Mouse (Mus musculus) gastrocnemius, postnatal 25 days (tissue): Measurements from ENCODE around the gene Tbc1d2b. TPM values are rescaled to one million over a fixed set of nuclear protein-coding genes. Genes with fewer than 3 reads are reported as not detected.

Source experiments
- DNase-seq: peaks from one replicate; pipeline ENCODE4 v3.0.0; 2022
- total RNA-seq, 2 experiments: library from RNA; stranded (reverse); gene quantifications; 1 replicate in 1 of 2; 2 replicates in 1 of 2; pipeline ENCODE4 v1.2.3; 2021

Gene Tbc1d2b
- total RNA-seq, 2 experiments from 2014 or later: 4.7 to 8.2 TPM

DNA sequence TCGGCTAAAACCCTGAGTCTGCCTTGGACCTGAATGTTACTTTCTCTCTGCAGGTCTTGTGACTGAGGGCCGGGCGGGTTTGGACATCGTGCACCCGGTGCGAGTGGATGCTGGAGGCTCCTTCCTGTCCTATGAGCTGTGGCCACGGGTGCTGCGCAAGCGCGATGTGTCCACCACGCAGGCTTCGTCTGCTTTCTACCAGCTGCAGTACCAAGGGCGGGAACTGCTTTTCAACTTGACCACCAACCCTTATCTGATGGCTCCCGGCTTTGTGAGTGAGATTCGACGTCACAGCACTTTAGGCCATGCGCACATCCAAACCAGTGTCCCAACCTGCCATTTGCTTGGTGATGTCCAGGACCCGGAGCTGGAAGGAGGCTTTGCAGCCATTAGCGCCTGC, 99.2 kb downstream of the Tbc1d2b start:
- DNase-seq: no peak

DNA sequence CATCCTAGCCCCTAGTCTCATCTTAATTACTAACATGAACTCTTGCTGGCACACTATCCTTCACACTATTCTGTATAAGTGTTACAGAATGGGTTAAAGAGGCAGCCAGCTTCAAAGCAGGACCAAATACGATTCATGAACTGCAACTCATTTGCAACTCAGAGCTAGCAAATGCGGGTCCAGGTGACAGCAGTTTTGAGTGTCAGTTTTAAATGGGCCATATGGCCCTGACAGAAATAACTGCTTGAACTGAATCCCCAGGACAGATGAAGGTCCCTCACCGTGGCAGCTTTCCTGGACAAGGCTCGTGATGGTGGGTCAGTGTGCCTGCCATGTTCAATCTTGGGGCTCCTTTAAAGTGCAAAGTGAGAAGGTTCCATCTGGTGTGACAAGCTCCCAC, 100.6 kb downstream of the Tbc1d2b start:
- DNase-seq: no peak

DNA sequence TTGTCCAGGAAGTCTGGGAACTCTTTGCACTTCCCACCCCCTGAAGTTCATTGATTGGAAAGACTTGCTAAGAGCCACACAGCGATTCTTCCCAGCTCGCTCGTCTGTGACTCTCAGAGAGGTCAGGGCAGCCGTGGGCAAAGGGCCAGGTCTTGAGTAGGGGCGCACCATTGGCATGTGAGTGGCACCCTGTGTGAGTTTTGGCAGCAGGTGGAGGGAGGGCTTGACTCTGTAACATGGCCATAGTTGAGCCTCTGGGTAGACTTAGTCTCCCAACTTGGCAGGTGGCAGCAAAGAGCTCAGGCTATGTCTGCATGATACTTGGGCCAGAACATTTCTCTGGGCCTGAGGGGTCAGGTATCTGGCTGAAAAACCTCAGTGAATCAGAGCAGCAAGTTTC, 104.0 kb downstream of the Tbc1d2b start:
- no peak for DNase-seq

DNA sequence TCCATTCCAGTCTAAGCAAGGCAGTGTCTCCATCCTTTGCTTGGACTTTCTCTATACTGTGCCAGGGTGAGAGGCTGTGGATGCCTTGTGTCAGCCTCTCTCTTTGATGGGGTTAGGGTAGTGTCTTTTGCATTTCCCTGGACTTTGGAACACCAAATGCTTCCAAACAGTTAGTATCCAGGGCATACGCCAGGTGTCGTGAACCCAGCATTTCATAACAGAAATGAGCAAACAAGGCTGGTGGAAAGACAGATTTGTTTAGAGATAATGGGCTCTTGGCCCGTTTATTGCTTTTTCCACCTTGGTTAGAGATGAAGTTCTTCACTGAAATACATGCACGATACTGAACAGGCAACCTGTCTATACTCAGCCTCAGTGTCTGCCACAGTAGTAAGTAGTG, 105.0 kb downstream of the Tbc1d2b start:
- DNase-seq: no peak

DNA sequence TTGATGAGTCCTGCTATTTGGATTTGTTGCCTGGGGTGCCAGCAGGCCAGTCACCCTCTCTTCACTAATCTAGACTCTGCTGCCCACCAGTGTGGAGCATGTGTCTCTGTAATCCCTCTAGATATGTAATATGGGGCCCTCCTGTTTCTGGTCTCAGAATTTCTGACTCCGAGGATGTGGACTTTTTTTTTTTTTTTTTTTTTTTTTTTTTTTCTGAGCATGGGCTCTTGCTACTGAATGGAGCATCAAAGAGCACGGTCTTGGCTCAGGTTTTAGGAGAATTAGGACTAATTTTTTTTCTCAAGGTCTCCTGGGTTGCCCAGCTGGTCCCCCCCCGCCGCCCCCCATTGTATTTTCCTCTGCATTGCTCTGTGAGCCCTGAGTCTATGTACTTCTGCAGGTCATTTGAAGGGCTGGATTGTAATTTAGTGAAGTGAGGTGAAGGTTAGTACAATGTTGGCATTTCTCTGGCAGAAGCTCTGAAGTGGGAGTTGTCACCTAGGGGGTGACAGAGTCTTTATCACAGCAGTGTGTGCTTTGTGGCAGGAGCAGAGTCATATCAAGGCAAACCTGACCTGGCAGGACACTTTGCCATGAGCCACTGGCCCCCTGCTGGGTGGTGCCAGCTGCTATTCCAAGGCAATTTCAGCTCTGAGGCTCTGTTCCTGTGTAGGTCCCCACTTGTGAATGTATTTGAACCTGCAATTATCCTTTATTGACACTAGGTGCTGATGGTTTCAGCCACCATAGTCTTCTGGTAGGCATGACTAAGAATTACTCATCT, 105.7 kb downstream of the Tbc1d2b start:
- DNase-seq: no peak

DNA sequence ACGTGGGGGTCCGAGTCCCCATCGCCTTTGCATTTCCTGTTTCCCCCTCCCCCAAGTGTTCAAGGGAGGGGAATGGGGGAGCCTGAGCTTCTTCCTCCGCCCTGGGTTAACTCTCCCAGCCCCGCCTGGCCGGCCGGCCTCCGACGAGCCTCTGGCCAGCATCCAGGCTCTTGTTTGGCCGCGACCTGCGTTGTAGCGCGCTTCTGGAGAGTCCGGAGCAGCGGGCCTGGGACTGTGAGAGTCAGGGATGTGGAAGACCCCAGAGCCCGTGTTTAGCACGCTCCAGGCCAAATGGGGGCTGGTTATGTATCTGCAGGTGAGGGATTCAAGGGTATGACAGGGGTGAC, 106.9 kb downstream of the Tbc1d2b start:
- DNase-seq: no peak

DNA sequence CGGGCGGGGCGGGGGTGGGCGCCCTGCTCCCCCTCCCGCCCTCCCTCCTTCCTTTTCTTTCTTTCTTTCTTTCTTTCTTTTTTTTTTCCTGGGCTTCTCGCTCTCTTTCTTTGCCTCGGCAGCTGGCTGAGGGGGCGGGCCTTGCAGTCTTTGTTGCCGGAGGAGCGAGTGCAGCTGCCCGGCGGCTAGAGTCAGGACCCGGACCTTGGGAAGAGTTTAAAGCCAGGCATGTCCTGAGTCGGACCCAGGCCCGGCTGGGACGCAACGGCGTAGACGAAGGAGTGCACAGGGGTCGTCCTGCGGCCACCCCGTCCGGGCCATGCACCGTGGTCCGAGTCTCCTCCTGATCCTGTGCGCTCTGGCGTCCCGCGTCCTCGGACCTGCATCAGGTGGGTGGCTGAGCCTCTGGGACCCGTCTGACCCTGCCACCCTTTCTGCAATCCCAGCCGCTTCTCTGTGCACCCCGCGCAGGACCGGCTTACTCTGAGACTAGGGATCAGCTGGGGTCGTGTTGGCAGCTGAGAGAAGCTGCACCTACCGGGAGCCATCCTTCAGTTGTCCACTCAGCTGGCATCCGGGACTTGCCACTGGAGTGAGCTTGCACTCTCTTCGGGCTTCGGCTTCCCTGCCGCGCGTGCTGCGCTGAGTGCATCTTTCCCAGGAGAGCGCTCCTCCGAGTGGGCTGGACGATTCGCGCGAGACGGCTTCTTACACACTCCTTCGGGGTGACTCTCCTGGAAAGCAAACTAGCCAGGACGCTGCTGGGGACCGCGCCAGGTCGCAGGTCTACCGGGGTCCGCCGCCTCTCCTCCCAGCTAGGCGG, 107.5 kb downstream of the Tbc1d2b start, which contains the start of gene Adamts7:
Gene Adamts7, plus strand, starts transcription at position 144 of the 823 bp plus-strand sequence.
- DNase-seq: no peak

DNA sequence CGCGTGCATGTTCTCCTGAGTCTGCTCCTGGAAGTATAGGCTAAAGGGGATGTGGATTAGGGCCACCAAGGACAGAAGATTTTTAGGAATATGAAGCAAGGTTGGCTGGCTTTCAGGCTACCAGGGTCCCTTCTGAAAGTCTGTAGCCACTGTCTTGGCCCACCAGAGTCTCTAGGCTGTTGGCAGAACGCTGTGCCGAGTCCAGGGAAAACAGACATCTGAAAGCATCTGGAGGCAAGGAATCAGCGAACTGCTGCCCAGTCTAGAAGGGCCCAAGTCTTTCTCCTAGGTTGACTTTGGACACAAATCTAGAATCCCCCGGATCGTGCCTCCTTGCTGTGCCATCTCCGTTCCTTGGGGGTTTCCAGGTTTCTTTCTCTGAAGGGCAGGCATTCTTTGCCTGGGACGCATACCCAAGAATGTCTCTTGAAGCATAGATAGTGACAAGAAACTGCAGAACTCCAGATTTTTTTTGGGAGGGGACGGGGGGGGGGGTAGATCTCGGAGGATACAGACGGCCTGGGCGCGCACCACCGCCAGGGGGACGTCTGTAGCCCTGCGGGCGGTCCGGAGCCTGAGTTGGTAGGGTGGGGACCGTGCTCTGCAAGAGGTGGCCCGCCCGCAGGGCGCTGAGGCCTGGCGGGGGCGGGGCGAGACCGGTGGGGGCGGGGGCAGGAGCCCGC, 108.2 kb downstream of the Tbc1d2b start:
- DNase-seq: peak; percentile 73

Other genes starting within 250 kb of the Tbc1d2b start
- gene Ctsh, start 216.7 kb downstream of the Tbc1d2b start, total RNA-seq: 10 to 100 TPM; 13.9 to 24.8 TPM
- 100 to 1,000 TPM; 154 to 171 TPM for gene Morf4l1, start 156.0 kb downstream of the Tbc1d2b start, total RNA-seq
- gene Adamts7, start 107.7 kb downstream of the Tbc1d2b start, total RNA-seq: 1 to 10 TPM in 1 of 2 experiments, under 1 TPM in 1; 0.67 to 1.5 TPM